Mouse (Mus musculus) mature B cell (primary cell): ENCODE data around the gene Rsu1.

Experiments used
- in situ Hi-C: fragments of 300-500 bp; cut with MboI; formaldehyde crosslinking; loops from 2 replicates; pipeline ENCODE4 v1.14.3; 2019

The Rsu1 gene

GRCm38 (mm10) chr2:13271165-13271957 is at the start of gene Rsu1:
Gene Rsu1 (minus strand): TSS chr2:13271415.
- in situ Hi-C loops: loop anchor here (25.0 kb wide), 1 partner anchor 1259 kb away; no protein-coding TSS in a partner anchor

GRCm38 (mm10) chr2:13303376-13303775 is 32.2 kb upstream of the Rsu1 start:
- in situ Hi-C loops: no loop called here

- in situ Hi-C loops: loop anchor here (10.0 kb wide), 1 partner anchor 296 kb away; no protein-coding TSS in a partner anchor
Measured at GRCm38 (mm10) chr2:13299031-13299430, 27.8 kb upstream of the Rsu1 start.

GRCm38 (mm10) chr2:13297733-13298132 is 26.5 kb upstream of the Rsu1 start:
- in situ Hi-C loops: loop anchor here (10.0 kb wide), 1 partner anchor 297 kb away; no protein-coding TSS in a partner anchor

- in situ Hi-C loops: loop anchor here (10.0 kb wide), 1 partner anchor 304 kb away; no protein-coding TSS in a partner anchor
Measured at GRCm38 (mm10) chr2:13290661-13291060, 19.4 kb upstream of the Rsu1 start.

GRCm38 (mm10) chr2:13290070-13290469 is 18.9 kb upstream of the Rsu1 start:
- in situ Hi-C loops: loop anchor here (10.0 kb wide), 1 partner anchor 305 kb away; no protein-coding TSS in a partner anchor

- in situ Hi-C loops: no loop called here
Measured at GRCm38 (mm10) chr2:13278114-13278862, 7.1 kb upstream of the Rsu1 start.

- in situ Hi-C loops: no loop called here
Measured at GRCm38 (mm10) chr2:13275874-13276273, 4.7 kb upstream of the Rsu1 start.

- in situ Hi-C loops: loop anchor here (25.0 kb wide), 1 partner anchor 1258 kb away; no protein-coding TSS in a partner anchor
Measured at GRCm38 (mm10) chr2:13270736-13271135, 479 bp downstream of the Rsu1 start.

- in situ Hi-C loops: loop anchor here (25.0 kb wide), 1 partner anchor 1256 kb away; no protein-coding TSS in a partner anchor
Measured at GRCm38 (mm10) chr2:13268681-13269293, 2.4 kb downstream of the Rsu1 start.

- in situ Hi-C loops: loop anchor here (25.0 kb wide), 1 partner anchor 1253 kb away; no protein-coding TSS in a partner anchor
Measured at GRCm38 (mm10) chr2:13264875-13265274, 6.3 kb downstream of the Rsu1 start.

- in situ Hi-C loops: loop anchor here (25.0 kb wide), 1 partner anchor 1251 kb away; no protein-coding TSS in a partner anchor
Measured at GRCm38 (mm10) chr2:13263150-13263549, 8.1 kb downstream of the Rsu1 start.

GRCm38 (mm10) chr2:13258606-13259005 is 12.6 kb downstream of the Rsu1 start:
- in situ Hi-C loops: loop anchor here (25.0 kb wide), 1 partner anchor 1246 kb away; no protein-coding TSS in a partner anchor

- in situ Hi-C loops: loop anchor here (25.0 kb wide), 1 partner anchor 528 kb away; no protein-coding TSS in a partner anchor
Measured at GRCm38 (mm10) chr2:13240711-13241110, 30.5 kb downstream of the Rsu1 start.

- in situ Hi-C loops: loop anchor here (25.0 kb wide), 1 partner anchor 525 kb away; no protein-coding TSS in a partner anchor
Measured at GRCm38 (mm10) chr2:13237140-13237901, 33.9 kb downstream of the Rsu1 start.

GRCm38 (mm10) chr2:13235696-13236095 is 35.5 kb downstream of the Rsu1 start:
- in situ Hi-C loops: loop anchor here (25.0 kb wide), 1 partner anchor 523 kb away; no protein-coding TSS in a partner anchor

GRCm38 (mm10) chr2:13234796-13235195 is 36.4 kb downstream of the Rsu1 start:
- in situ Hi-C loops: loop anchor here (25.0 kb wide), 1 partner anchor 522 kb away; no protein-coding TSS in a partner anchor

GRCm38 (mm10) chr2:13233902-13234301 is 37.3 kb downstream of the Rsu1 start:
- in situ Hi-C loops: loop anchor here (25.0 kb wide), 1 partner anchor 522 kb away; no protein-coding TSS in a partner anchor

GRCm38 (mm10) chr2:13233254-13233835 is 37.9 kb downstream of the Rsu1 start:
- in situ Hi-C loops: loop anchor here (25.0 kb wide), 1 partner anchor 521 kb away; no protein-coding TSS in a partner anchor

GRCm38 (mm10) chr2:13232305-13232704 is 38.9 kb downstream of the Rsu1 start:
- in situ Hi-C loops: loop anchor here (25.0 kb wide), 1 partner anchor 520 kb away; no protein-coding TSS in a partner anchor
